In genomic region chr6:92803213-92803612, GRCm38 (mm10) we compare ENCODE assay signal across 8 mouse cellular contexts. TPM values are rescaled to one million over a fixed set of nuclear protein-coding genes. Genes with fewer than 3 reads are reported as not detected.
DNase-seq lines count a peak whose midpoint lies in the region; ATAC-seq and TF ChIP-seq lines count a peak whose summit lies in the region.

No protein-coding gene starts in this region.

- H3K9me3 ChIP-seq in lung, embryonic 14.5 days (ENCODE audit: low read depth, low read length): no peaks in the 10 kb centered on the region
- no peaks in the 10 kb centered on the region for H3K9me3 ChIP-seq in forebrain, embryonic 13.5 days (replicated peaks)

- in situ Hi-C loops in Patski (cut with MboI; ENCODE audit: low pct_unique_long_range_greater_than_20kb): no loop called here

- peaks cover 3% of the 10 kb centered on the region; the same call in 1 of the 2 replicates for H3K4me1 ChIP-seq in kidney, adult 2 months (ENCODE audit: control insufficient read depth, insufficient read depth, low read length)
- no peaks in the 10 kb centered on the region for H3K4me1 ChIP-seq in lung, embryonic 14.5 days (ENCODE audit: insufficient read depth)
- H3K4me1 ChIP-seq in forebrain, embryonic 13.5 days: no peaks in the 10 kb centered on the region

- POLR2A ChIA-PET in Patski (lab: Charles Lee): interaction anchor here (1.3 kb wide), 1 partner anchor 11 kb away, joined by 3 read pairs; no protein-coding TSS in a partner anchor

- H3K27ac ChIP-seq in kidney, adult 2 months (ENCODE audit: insufficient read depth, low read depth, low read length): peak overlapping the region; percentile 48; the same call in 1 of the 2 replicates
- peak overlapping the region; percentile 6; the same call in 1 of the 2 replicates for H3K27ac ChIP-seq in lung, embryonic 14.5 days (ENCODE audit: low read depth)
- H3K27ac ChIP-seq in forebrain, embryonic 13.5 days: no peak overlapping the region

- CTCF ChIA-PET in Patski (lab: Charles Lee): interaction anchor here (1.0 to 1.1 kb wide), 2 partner anchors 18 to 25 kb away, joined by 3 to 5 read pairs; no protein-coding TSS in a partner anchor

- peaks cover 3% of the 10 kb centered on the region; the same call in 1 of the 2 replicates for H3K36me3 ChIP-seq in kidney, adult 2 months (ENCODE audit: control insufficient read depth, insufficient read depth, low read length)
- peaks cover 45% of the 10 kb centered on the region for H3K36me3 ChIP-seq in lung, embryonic 14.5 days (ENCODE audit: insufficient read depth)
- H3K36me3 ChIP-seq in forebrain, embryonic 13.5 days (ENCODE audit: poor library complexity, severe bottlenecking): no peaks in the 10 kb centered on the region

- H3K9ac ChIP-seq in lung, embryonic 14.5 days: no peak overlapping the region
- no peak overlapping the region for H3K9ac ChIP-seq in forebrain, embryonic 13.5 days

- no peaks in the 10 kb centered on the region for H3K27me3 ChIP-seq in kidney, adult 2 months (replicated peaks; ENCODE audit: control insufficient read depth, insufficient read depth, low read length)
- H3K27me3 ChIP-seq in Patski: no peaks in the 10 kb centered on the region
- H3K27me3 ChIP-seq in lung, embryonic 14.5 days (ENCODE audit: insufficient read depth, low read length): no peaks in the 10 kb centered on the region
- H3K27me3 ChIP-seq in forebrain, embryonic 13.5 days: no peaks in the 10 kb centered on the region

- H3K4me3 ChIP-seq in kidney, adult 2 months (ENCODE audit: insufficient read depth, low read depth, low read length): no peak overlapping the region
- H3K4me3 ChIP-seq in lung, embryonic 14.5 days (ENCODE audit: low read depth, low read length): no peak overlapping the region
- H3K4me3 ChIP-seq in forebrain, embryonic 13.5 days: no peak overlapping the region

- peak; percentile 58 for DNase-seq in kidney, adult 2 months
- DNase-seq in kidney, adult 9 months: no peak
- DNase-seq in Patski (ENCODE audit: low read depth, low spot score): peak; percentile 20
- peak; percentile 49 for DNase-seq in heart, adult 8-10 months (ENCODE audit: low spot score)
- DNase-seq in lung, embryonic 14.5 days: peak; percentile 71
- DNase-seq in frontal cortex, postnatal 25 days (ENCODE audit: low spot score in 2 of 2): no peak

- no peak for TF ChIP-seq POLR2A in kidney, adult 2 months (IDR thresholded peaks at IDR 0.05; ENCODE audit: low read depth, low read length)

- no peak for TF ChIP-seq CTCF in kidney, adult 2 months (conservative IDR thresholded peaks at IDR 0.05; ENCODE audit: insufficient read depth, insufficient read length, low read depth, low read length)
- no peak for TF ChIP-seq CTCF in Patski (IDR thresholded peaks at IDR 0.05)
- no peak for TF ChIP-seq CTCF in lung, embryonic 14.5 days (IDR thresholded peaks at IDR 0.05; ENCODE audit: low read depth)

- 47% methylated on average over 6 of the region's 6 CpGs for whole genome bisulfite sequencing in kidney, adult 2 months
- 53% methylated on average over 6 of the region's 6 CpGs for WGBS in lung, embryonic 14.5 days
- 68% methylated on average over 6 of the region's 6 CpGs for WGBS in forebrain, embryonic 13.5 days

- H3K4me2 ChIP-seq in lung, embryonic 14.5 days: no peak overlapping the region
- no peak overlapping the region for H3K4me2 ChIP-seq in forebrain, embryonic 13.5 days

- peak; percentile 47 for ATAC-seq in Patski
- peak; percentile 83 for ATAC-seq in lung, embryonic 14.5 days (ENCODE audit: insufficient read depth)
- ATAC-seq in granulocyte monocyte progenitor cell, adult 5-6 weeks (replicated peaks; ENCODE audit: poor library complexity, severe bottlenecking): no peak
- no peak for ATAC-seq in forebrain, embryonic 13.5 days

RNA-seq across cellular contexts. Expression of gene A730049H05Rik, which starts 13.1 kb away (rescaled TPM):
- 2.1 and 2.6 TPM in 2 replicates for polyA plus RNA-seq in kidney, adult 2 months (2012; rRNA removed)
- 0.59 TPM for polyA plus RNA-seq in Patski (2021)
- under 1 TPM; 0.11 to 0.22 (median 0.16) TPM for total RNA-seq in heart, adult 8-10 months (2022)
- polyA plus RNA-seq in lung, embryonic 14.5 days (2014; fragmentation: Nextera tagmentation; extraction: Ambion mirVana): 0.68 and 1.1 TPM in 2 replicates
- total RNA-seq in granulocyte monocyte progenitor cell, adult 5-6 weeks (2014; fragmentation: Nextera tagmentation): not detected in 2 replicates
- not detected in 2 replicates for total RNA-seq in granulocyte monocyte progenitor cell, adult 5-6 weeks (2017)
- polyA plus RNA-seq in forebrain, embryonic 13.5 days (2015; fragmentation: Nextera tagmentation; extraction: Ambion mirVana): 0.25 and 0.42 TPM in 2 replicates

Comparison
In these comparisons a context has a peak if more than half of its experiments do, and no peak if none do; other contexts are left out.
1. DNase-seq: peak in kidney, adult 2 months (single experiment), Patski (single experiment), heart, adult 8-10 months (single experiment) and lung, embryonic 14.5 days (single experiment); none in kidney, adult 9 months (single experiment) and frontal cortex, postnatal 25 days (0 of 2).
2. ATAC-seq: peak in Patski (single experiment) and lung, embryonic 14.5 days (single experiment); none in granulocyte monocyte progenitor cell, adult 5-6 weeks (single experiment) and forebrain, embryonic 13.5 days (single experiment).